Mouse (Mus musculus) intestine, embryonic 15.5 days (tissue): Measurements from ENCODE around the gene Hmgn1. TPM values are rescaled to one million over a fixed set of nuclear protein-coding genes. Genes with fewer than 3 reads are reported as not detected.
"Not testable (repeated sequence)": the region's sequence is repeated elsewhere in the genome, so short reads cannot be mapped to it uniquely, and the experiment has no call there.

ENCODE experiments used
- ATAC-seq: fragments of 200-750 bp; cut with Nextera tagmentation; 2 replicates; pipeline ENCODE4 v1.8.0; 2017; ENCODE audit warnings: moderate TSS enrichment, moderate library complexity
- H3K27ac ChIP-seq: fragments of 300-500 bp; sonication (generic); 2 replicates; pipeline ENCODE4 v1.5.1; 2015; ENCODE audit warnings: mild to moderate bottlenecking, inconsistent platforms
- H3K27me3 ChIP-seq: fragments of 300-500 bp; sonication (generic); replicated peaks from 2 replicates; pipeline ENCODE4 v1.6.1; 2015; ENCODE audit warnings: inconsistent platforms
- H3K36me3 ChIP-seq: fragments of 300-500 bp; sonication (generic); 2 replicates; pipeline ENCODE4 v1.6.1; 2015; ENCODE audit warnings: inconsistent platforms
- H3K4me1 ChIP-seq: fragments of 300-500 bp; sonication (generic); replicated peaks from 2 replicates; pipeline ENCODE4 v1.6.1; 2015; ENCODE audit warnings: inconsistent platforms
- H3K4me2 ChIP-seq: fragments of 300-500 bp; sonication (generic); replicated peaks from 2 replicates; pipeline ENCODE4 v1.6.1; 2015; ENCODE audit warnings: mild to moderate bottlenecking, inconsistent platforms
- H3K4me3 ChIP-seq: fragments of 300-500 bp; sonication (generic); replicated peaks from 2 replicates; pipeline ENCODE4 v1.5.1; 2015; ENCODE audit warnings: inconsistent platforms
- H3K9ac ChIP-seq: fragments of 300-500 bp; sonication (generic); 2 replicates; pipeline ENCODE4 v1.6.1; 2015; ENCODE audit warnings: inconsistent platforms
- H3K9me3 ChIP-seq: fragments of 300-500 bp; sonication (generic); 2 replicates; pipeline ENCODE4 v1.6.1; 2016; ENCODE audit warnings: inconsistent platforms
- WGBS: fragments of 180-500 bp; shearing (Covaris S2); methylation state at CpG from one replicate; pipeline ENCODE4 v1.1.7; 2015; 5-methylcytosine and 5-hydroxymethylcytosine counted together
- polyA plus RNA-seq: library from polyadenylated mRNA; unstranded; fragments of >200 nt; fragmentation: Nextera tagmentation; extraction: Ambion mirVana; gene quantifications from 2 replicates; pipeline ENCODE4 v1.2.1, GENCODE M21; 2015

The Hmgn1 gene
- polyA plus RNA-seq, 1 experiment from 2014 or later, result 623 TPM

GRCm38 (mm10) chr16:96114729-96115128, 12.8 kb downstream of the Hmgn1 start:
- Histone ChIP-seq H3K36me3 (no peaks in the 10 kb centered on the region), H3K4me1 (no peaks in the 10 kb centered on the region), H3K27me3 (no peaks in the 10 kb centered on the region), H3K27ac (no peak overlapping the region), H3K9ac (no peak overlapping the region), H3K4me2 (no peak overlapping the region), H3K9me3 (no peaks in the 10 kb centered on the region), H3K4me3 (no peak overlapping the region)
- no peak for ATAC-seq
- 51% methylated on average over 4 of the region's 4 CpGs for WGBS

GRCm38 (mm10) chr16:96112769-96113168, 14.8 kb downstream of the Hmgn1 start:
- Histone ChIP-seq H3K27ac (no peak overlapping the region), H3K9ac (no peak overlapping the region)
- no peak for ATAC-seq

GRCm38 (mm10) chr16:96110655-96111345, 16.7 kb downstream of the Hmgn1 start:
- no peak overlapping the region for H3K4me2 ChIP-seq
- H3K27me3 ChIP-seq, result no peaks in the 10 kb centered on the region
- no peaks in the 10 kb centered on the region for H3K9me3 ChIP-seq
- no peak overlapping the region for H3K9ac ChIP-seq
- no peaks in the 10 kb centered on the region for H3K4me1 ChIP-seq
- no peak for ATAC-seq
- no peak overlapping the region for H3K4me3 ChIP-seq
- WGBS, result 77% methylated on average over 5 of the region's 5 CpGs
- no peaks in the 10 kb centered on the region for H3K36me3 ChIP-seq
- no peak overlapping the region for H3K27ac ChIP-seq

More at GRCm38 (mm10) chr16:96112769-96113168, 14.8 kb downstream of the Hmgn1 start:
- Histone ChIP-seq H3K36me3 (no peaks in the 10 kb centered on the region), H3K4me1 (no peaks in the 10 kb centered on the region), H3K27me3 (no peaks in the 10 kb centered on the region), H3K4me2 (no peak overlapping the region), H3K4me3 (no peak overlapping the region), H3K9me3 (no peaks in the 10 kb centered on the region)
- WGBS, result 60% methylated on average over 2 of the region's 2 CpGs

- H3K4me2 ChIP-seq, result no peak overlapping the region
- ATAC-seq, result no peak
- WGBS, result 61% methylated on average over 4 of the region's 4 CpGs
- no peak overlapping the region for H3K9ac ChIP-seq
- H3K4me3 ChIP-seq, result no peak overlapping the region
- no peaks in the 10 kb centered on the region for H3K36me3 ChIP-seq
- H3K4me1 ChIP-seq, result no peaks in the 10 kb centered on the region
- H3K27ac ChIP-seq, result no peak overlapping the region
- H3K9me3 ChIP-seq, result no peaks in the 10 kb centered on the region
- H3K27me3 ChIP-seq, result no peaks in the 10 kb centered on the region
Measured at GRCm38 (mm10) chr16:96109673-96110072, 17.9 kb downstream of the Hmgn1 start.

GRCm38 (mm10) chr16:96103036-96103435, 24.5 kb downstream of the Hmgn1 start:
- Histone ChIP-seq H3K4me1 (no peaks in the 10 kb centered on the region), H3K27ac (no peak overlapping the region), H3K9ac (no peak overlapping the region), H3K4me3 (no peak overlapping the region), H3K27me3 (no peaks in the 10 kb centered on the region), H3K9me3 (no peaks in the 10 kb centered on the region), H3K4me2 (no peak overlapping the region), H3K36me3 (no peaks in the 10 kb centered on the region)
- 45% methylated on average over 2 of the region's 2 CpGs for WGBS
- no peak for ATAC-seq

- not testable (repeated sequence) for H3K9ac ChIP-seq, H3K4me3 ChIP-seq, H3K27me3 ChIP-seq, H3K9me3 ChIP-seq, H3K27ac ChIP-seq, H3K4me2 ChIP-seq, H3K36me3 ChIP-seq, ATAC-seq, H3K4me1 ChIP-seq
Measured at GRCm38 (mm10) chr16:96097811-96098210, 29.7 kb downstream of the Hmgn1 start.

- Histone ChIP-seq H3K27me3 (no peaks in the 10 kb centered on the region), H3K4me3 (no peak overlapping the region), H3K9me3 (no peaks in the 10 kb centered on the region), H3K9ac (no peak overlapping the region), H3K36me3 (no peaks in the 10 kb centered on the region), H3K27ac (no peak overlapping the region), H3K4me1 (no peaks in the 10 kb centered on the region), H3K4me2 (no peak overlapping the region)
- ATAC-seq, result no peak
- WGBS, result 85% methylated on average over 5 of the region's 5 CpGs
Measured at GRCm38 (mm10) chr16:96095966-96096365, 31.6 kb downstream of the Hmgn1 start.

GRCm38 (mm10) chr16:96091515-96092504, 35.7 kb downstream of the Hmgn1 start:
- WGBS, result 53% methylated on average over 9 of the region's 9 CpGs
- no peak for ATAC-seq
- no peaks in the 10 kb centered on the region for H3K4me1 ChIP-seq
- no peaks in the 10 kb centered on the region for H3K9me3 ChIP-seq
- H3K27ac ChIP-seq, result no peak overlapping the region
- H3K4me3 ChIP-seq, result no peak overlapping the region
- H3K36me3 ChIP-seq, result no peaks in the 10 kb centered on the region
- H3K9ac ChIP-seq, result no peak overlapping the region
- no peak overlapping the region for H3K4me2 ChIP-seq
- no peaks in the 10 kb centered on the region for H3K27me3 ChIP-seq

GRCm38 (mm10) chr16:96088120-96088519, 39.4 kb downstream of the Hmgn1 start:
- Histone ChIP-seq H3K4me2 (no peak overlapping the region), H3K4me3 (no peak overlapping the region), H3K4me1 (peaks cover 4% of the 10 kb centered on the region), H3K27ac (no peak overlapping the region), H3K27me3 (no peaks in the 10 kb centered on the region), H3K36me3 (no peaks in the 10 kb centered on the region), H3K9me3 (no peaks in the 10 kb centered on the region), H3K9ac (no peak overlapping the region)
- ATAC-seq, result no peak
- WGBS, result 64% methylated on average over 5 of the region's 5 CpGs

- H3K36me3 ChIP-seq, result no peaks in the 10 kb centered on the region
- H3K27ac ChIP-seq, result no peak overlapping the region
- 79% methylated on average over 4 of the region's 4 CpGs for WGBS
- peaks cover 7% of the 10 kb centered on the region for H3K4me1 ChIP-seq
- no peak overlapping the region for H3K4me2 ChIP-seq
- no peak overlapping the region for H3K4me3 ChIP-seq
- ATAC-seq, result no peak
- H3K9ac ChIP-seq, result no peak overlapping the region
- H3K9me3 ChIP-seq, result no peaks in the 10 kb centered on the region
- H3K27me3 ChIP-seq, result no peaks in the 10 kb centered on the region
Measured at GRCm38 (mm10) chr16:96087436-96087835, 40.1 kb downstream of the Hmgn1 start.

GRCm38 (mm10) chr16:96087001-96087400, 40.5 kb downstream of the Hmgn1 start:
- peaks cover 7% of the 10 kb centered on the region for H3K4me1 ChIP-seq
- H3K27me3 ChIP-seq, result no peaks in the 10 kb centered on the region
- ATAC-seq, result no peak
- no peaks in the 10 kb centered on the region for H3K36me3 ChIP-seq
- H3K9me3 ChIP-seq, result no peaks in the 10 kb centered on the region
- H3K9ac ChIP-seq, result no peak overlapping the region
- no peak overlapping the region for H3K4me2 ChIP-seq
- no peak overlapping the region for H3K4me3 ChIP-seq
- WGBS, result 66% methylated on average over 12 of the region's 12 CpGs
- H3K27ac ChIP-seq, result no peak overlapping the region

- ATAC-seq, result no peak
- H3K36me3 ChIP-seq, result no peaks in the 10 kb centered on the region
- H3K27ac ChIP-seq, result no peak overlapping the region
- no peaks in the 10 kb centered on the region for H3K9me3 ChIP-seq
- no peak overlapping the region for H3K4me2 ChIP-seq
- no peak overlapping the region for H3K9ac ChIP-seq
- H3K4me1 ChIP-seq, result peaks cover 12% of the 10 kb centered on the region
- no peaks in the 10 kb centered on the region for H3K27me3 ChIP-seq
- H3K4me3 ChIP-seq, result no peak overlapping the region
Measured at GRCm38 (mm10) chr16:96085597-96085996, 41.9 kb downstream of the Hmgn1 start.
